Mouse (Mus musculus) G1E (cell line): ENCODE results near the gene Dcaf5.

Experiments
- CTCF ChIP-seq: IDR thresholded peaks from 2 replicates; pipeline ENCODE4 v1.5.1; 2012; ENCODE audit warnings: low read depth, low read length, inconsistent platforms, mixed read lengths
- GATA1 ChIP-seq: IDR thresholded peaks from 2 replicates; pipeline ENCODE4 v1.6.1; 2012; ENCODE audit warnings: borderline replicate concordance, low read length, inconsistent platforms, mixed read lengths
- POLR2AphosphoS5 ChIP-seq: IDR thresholded peaks from 2 replicates; pipeline ENCODE4 v1.6.1; 2012; ENCODE audit warnings: low read depth, low read length, inconsistent platforms; ENCODE audit not compliant: insufficient replicate concordance
- TAL1 ChIP-seq: conservative IDR thresholded peaks from 2 replicates; pipeline ENCODE4 v1.6.1; 2012; ENCODE audit warnings: low read depth, low read length, inconsistent platforms, mixed read lengths

- TF ChIP-seq CTCF, result no peak
- TF ChIP-seq POLR2AphosphoS5, result no peak
- TF ChIP-seq GATA1, result no peak
- TF ChIP-seq TAL1, result no peak
These were observed 32.3 kb downstream of the Dcaf5 start for GRCm38 (mm10) chr12:80404139-80404538.
